Comparison of ENCODE assay signal across 20 mouse cellular contexts in genomic region chr5:50990822-50991537, GRCm38 (mm10).
DNase-seq lines count a peak whose midpoint lies in the region; ATAC-seq and TF ChIP-seq lines count a peak whose summit lies in the region.
"Had no signal": no experiment of that assay in that cellular context is flagged by ENCODE, and none has a peak within 500 bp of the region (broad histone marks: within the 10 kb centered on the region; RNA-seq: fewer than 3 reads in every experiment).

No protein-coding gene starts in this region.

- DNase-seq in hindbrain, embryonic 14.5 days (ENCODE audit: low spot score): peak; percentile 14
- no peak for DNase-seq in hindbrain, embryonic 10.5 days (ENCODE audit: low spot score)
- peak; percentile 86 for DNase-seq in Patski (ENCODE audit: low read depth, low spot score)
- no peak for DNase-seq in spleen, postnatal 14 days (ENCODE audit: low spot score in 2 of 2)
- no peak for DNase-seq in cerebellum, adult 11-12 months
- DNase-seq: adrenal gland, adult 2 months; adrenal gland, postnatal 25 days; B cell, adult 2 months; cerebellum, adult 8-10 months; cerebellum, postnatal 14 days; gastrocnemius, adult 2 months; gastrocnemius, postnatal 25 days had no signal

- ATAC-seq in hindbrain, embryonic 14.5 days (ENCODE audit: low FRiP score): no peak
- peak; percentile 94 for ATAC-seq in Patski
- ATAC-seq in forebrain, embryonic 15.5 days (replicated peaks): no peak
- ATAC-seq: forebrain, embryonic 16.5 days; hindbrain, embryonic 16.5 days; inflammation-experienced regulatory T-cells, adult 6 months; intestine, postnatal 0 days had no signal

- H3K4me2 ChIP-seq in hindbrain, embryonic 14.5 days (replicated peaks): no peak overlapping the region
- no peak overlapping the region for H3K4me2 ChIP-seq in forebrain, embryonic 15.5 days (replicated peaks)
- H3K4me2 ChIP-seq: embryonic facial prominence, embryonic 12.5 days; heart, embryonic 12.5 days had no signal

- WGBS in hindbrain, embryonic 14.5 days: 91% methylated on average over 2 of the region's 2 CpGs
- WGBS in hindbrain, embryonic 10.5 days: 94% methylated on average over 2 of the region's 2 CpGs
- 96% methylated on average over 2 of the region's 2 CpGs for WGBS in forebrain, embryonic 15.5 days

- H3K79me2 ChIP-seq in C2C12 (ENCODE audit: control insufficient read depth, insufficient read depth): no peaks in the 10 kb centered on the region

- no peaks in the 10 kb centered on the region for H3K9me3 ChIP-seq in hindbrain, embryonic 14.5 days (ENCODE audit: control insufficient read depth, low read length)
- H3K9me3 ChIP-seq in hindbrain, embryonic 10.5 days: no peaks in the 10 kb centered on the region
- H3K9me3 ChIP-seq in forebrain, embryonic 15.5 days: no peaks in the 10 kb centered on the region
- H3K9me3 ChIP-seq: embryonic facial prominence, embryonic 12.5 days; heart, embryonic 12.5 days had no signal

- no peak for TF ChIP-seq CTCF in C2C12 (IDR thresholded peaks at IDR 0.05; ENCODE audit: control insufficient read depth, insufficient read depth, insufficient read length)
- TF ChIP-seq CTCF in Patski (IDR thresholded peaks at IDR 0.05): no peak

- no peak overlapping the region for H3K9ac ChIP-seq in hindbrain, embryonic 14.5 days
- H3K9ac ChIP-seq in forebrain, embryonic 15.5 days (replicated peaks): no peak overlapping the region
- H3K9ac ChIP-seq: embryonic facial prominence, embryonic 12.5 days; heart, embryonic 12.5 days had no signal

- no peak overlapping the region for H3K27ac ChIP-seq in hindbrain, embryonic 14.5 days
- H3K27ac ChIP-seq in hindbrain, embryonic 10.5 days: no peak overlapping the region
- H3K27ac ChIP-seq in forebrain, embryonic 15.5 days (replicated peaks): no peak overlapping the region
- H3K27ac ChIP-seq: embryonic facial prominence, embryonic 12.5 days; gastrocnemius, adult 2 months had no signal

- H3K27me3 ChIP-seq in hindbrain, embryonic 14.5 days (ENCODE audit: control insufficient read depth, insufficient read depth, low read length): no peaks in the 10 kb centered on the region
- H3K27me3 ChIP-seq in hindbrain, embryonic 10.5 days (ENCODE audit: insufficient read depth, poor library complexity, severe bottlenecking): no peaks in the 10 kb centered on the region
- H3K27me3 ChIP-seq in C2C12 (ENCODE audit: control insufficient read depth, insufficient read depth, insufficient read length) (no peaks in the 10 kb centered on the region), Patski (no peaks in the 10 kb centered on the region)
- no peaks in the 10 kb centered on the region for H3K27me3 ChIP-seq in forebrain, embryonic 15.5 days
- H3K27me3 ChIP-seq: embryonic facial prominence, embryonic 12.5 days; heart, embryonic 12.5 days had no signal

- H3K4me3 ChIP-seq in hindbrain, embryonic 14.5 days (replicated peaks; ENCODE audit: low read length): no peak overlapping the region
- H3K4me3 ChIP-seq in hindbrain, embryonic 10.5 days: no peak overlapping the region
- no peak overlapping the region for H3K4me3 ChIP-seq in C2C12 (ENCODE audit: insufficient read depth, poor library complexity, severe bottlenecking)
- no peak overlapping the region for H3K4me3 ChIP-seq in forebrain, embryonic 15.5 days
- H3K4me3 ChIP-seq: embryonic facial prominence, embryonic 12.5 days; gastrocnemius, adult 2 months; heart, embryonic 12.5 days had no signal

- CTCF ChIA-PET in Patski (lab: Charles Lee): interaction anchor here (0.6 kb wide), 1 partner anchor 9 kb away, joined by 3 read pairs; no protein-coding TSS in a partner anchor

- in situ Hi-C loops in Patski (cut with MboI; ENCODE audit: low pct_unique_long_range_greater_than_20kb): no loop called here

- POLR2A ChIA-PET in Patski (lab: Charles Lee): no interaction called here

- H3K4me1 ChIP-seq in hindbrain, embryonic 14.5 days (replicated peaks; ENCODE audit: control insufficient read depth, insufficient read depth, low read length): no peaks in the 10 kb centered on the region
- H3K4me1 ChIP-seq in hindbrain, embryonic 10.5 days (replicated peaks): no peaks in the 10 kb centered on the region
- H3K4me1 ChIP-seq in forebrain, embryonic 15.5 days: no peaks in the 10 kb centered on the region
- H3K4me1 ChIP-seq: embryonic facial prominence, embryonic 12.5 days; heart, embryonic 12.5 days had no signal

- H3K79me3 ChIP-seq in C2C12 (ENCODE audit: low read depth): no peaks in the 10 kb centered on the region

- no peaks in the 10 kb centered on the region for H3K36me3 ChIP-seq in hindbrain, embryonic 14.5 days (replicated peaks; ENCODE audit: control insufficient read depth, insufficient read depth)
- no peaks in the 10 kb centered on the region for H3K36me3 ChIP-seq in hindbrain, embryonic 10.5 days
- H3K36me3 ChIP-seq in C2C12 (ENCODE audit: control insufficient read depth, insufficient read depth): no peaks in the 10 kb centered on the region
- H3K36me3 ChIP-seq in forebrain, embryonic 15.5 days: no peaks in the 10 kb centered on the region
- H3K36me3 ChIP-seq: embryonic facial prominence, embryonic 12.5 days; heart, embryonic 12.5 days had no signal

- H3ac ChIP-seq in C2C12 (ENCODE audit: control insufficient read depth, insufficient read length, low read depth): no peak overlapping the region

TF ChIP-seq in C2C12, 6 proteins besides CTCF, POLR2A, EP300 and RAD21:
- TF ChIP-seq USF1 (IDR thresholded peaks at IDR 0.05; ENCODE audit: low read depth) (no peak), MYOD1 (IDR thresholded peaks at IDR 0.05; ENCODE audit: control insufficient read depth, insufficient read length, low read depth) (no peak), CEBPB (IDR thresholded peaks at IDR 0.05; ENCODE audit: low read depth) (no peak), FOSL1 (IDR thresholded peaks at IDR 0.05; ENCODE audit: insufficient read depth, low read length, poor library complexity, severe bottlenecking) (peak; percentile 12)
TF ChIP-seq in C2C12: peak in this region for 1.

Comparison
In these comparisons a context has a peak if more than half of its experiments do, and no peak if none do; other contexts are left out.
1. DNase-seq: peak in hindbrain, embryonic 14.5 days (single experiment) and Patski (single experiment); none in hindbrain, embryonic 10.5 days (single experiment), spleen, postnatal 14 days (0 of 2) and cerebellum, adult 11-12 months (single experiment).